Comparison of ENCODE assay signal across 15 mouse cellular contexts in genomic region chr16:68164645-68165044, GRCm38 (mm10).
DNase-seq lines count a peak whose midpoint lies in the region; ATAC-seq and TF ChIP-seq lines count a peak whose summit lies in the region.
"Had no signal": no experiment of that assay in that cellular context is flagged by ENCODE, and none has a peak within 500 bp of the region (broad histone marks: within the 10 kb centered on the region; RNA-seq: fewer than 3 reads in every experiment).

No protein-coding gene starts in this region.

- no peak overlapping the region for H3K9ac ChIP-seq in intestine, postnatal 0 days (ENCODE audit: low read depth, low read length)
- no peak overlapping the region for H3K9ac ChIP-seq in intestine, embryonic 16.5 days (ENCODE audit: low read depth, low read length)
- no peak overlapping the region for H3K9ac ChIP-seq in kidney, embryonic 14.5 days (ENCODE audit: low read depth, low read length)
- H3K9ac ChIP-seq: liver, embryonic 14.5 days had no signal

- H3K9me3 ChIP-seq in intestine, postnatal 0 days (ENCODE audit: control insufficient read depth), result no peaks in the 10 kb centered on the region
- H3K9me3 ChIP-seq in intestine, embryonic 16.5 days (ENCODE audit: control insufficient read depth, low read length), result no peaks in the 10 kb centered on the region
- no peaks in the 10 kb centered on the region for H3K9me3 ChIP-seq in kidney, embryonic 14.5 days (ENCODE audit: control insufficient read depth, low read length)
- H3K9me3 ChIP-seq: heart, embryonic 10.5 days; limb, embryonic 10.5 days had no signal

- no peak overlapping the region for H3K4me3 ChIP-seq in intestine, postnatal 0 days (ENCODE audit: low read depth, low read length)
- no peak overlapping the region for H3K4me3 ChIP-seq in intestine, embryonic 16.5 days (ENCODE audit: low read length)
- no peak overlapping the region for H3K4me3 ChIP-seq in kidney, embryonic 14.5 days (ENCODE audit: low read length)
- H3K4me3 ChIP-seq: heart, embryonic 10.5 days; limb, embryonic 10.5 days had no signal

- H3K4me2 ChIP-seq in intestine, postnatal 0 days (replicated peaks; ENCODE audit: low read depth), result no peak overlapping the region
- no peak overlapping the region for H3K4me2 ChIP-seq in intestine, embryonic 16.5 days (ENCODE audit: low read depth, low read length)
- H3K4me2 ChIP-seq in kidney, embryonic 14.5 days (replicated peaks; ENCODE audit: low read depth, low read length), result no peak overlapping the region

- H3K4me1 ChIP-seq in intestine, postnatal 0 days (replicated peaks; ENCODE audit: control insufficient read depth, insufficient read depth, low read length), result no peaks in the 10 kb centered on the region
- no peaks in the 10 kb centered on the region for H3K4me1 ChIP-seq in intestine, embryonic 16.5 days (ENCODE audit: control insufficient read depth, insufficient read depth, low read length)
- no peaks in the 10 kb centered on the region for H3K4me1 ChIP-seq in kidney, embryonic 14.5 days (ENCODE audit: control insufficient read depth, insufficient read depth, low read length)
- H3K4me1 ChIP-seq: heart, embryonic 10.5 days; limb, embryonic 10.5 days had no signal

- 44% methylated on average over 9 of the region's 9 CpGs for WGBS in intestine, postnatal 0 days
- 45% methylated on average over 9 of the region's 9 CpGs for WGBS in intestine, embryonic 16.5 days
- 48% methylated on average over 9 of the region's 9 CpGs for WGBS in kidney, embryonic 14.5 days

- no peak for ATAC-seq in intestine, postnatal 0 days
- ATAC-seq in intestine, embryonic 16.5 days, result no peak
- ATAC-seq in kidney, embryonic 14.5 days (ENCODE audit: low FRiP score, low TSS enrichment), result no peak
- ATAC-seq in granulocyte monocyte progenitor cell, adult 5-6 weeks (replicated peaks; ENCODE audit: poor library complexity, severe bottlenecking), result no peak

- H3K27ac ChIP-seq in intestine, postnatal 0 days (ENCODE audit: low read depth, low read length), result no peak overlapping the region
- no peak overlapping the region for H3K27ac ChIP-seq in intestine, embryonic 16.5 days (ENCODE audit: low read length)
- no peak overlapping the region for H3K27ac ChIP-seq in kidney, embryonic 14.5 days (ENCODE audit: low read depth, low read length)
- H3K27ac ChIP-seq: heart, embryonic 10.5 days; limb, embryonic 10.5 days; liver, embryonic 14.5 days had no signal

- peak; percentile 35 for TF ChIP-seq CTCF in intestine, postnatal 0 days (IDR thresholded peaks at IDR 0.05; ENCODE audit: low read depth)

- H3K36me3 ChIP-seq in intestine, postnatal 0 days (ENCODE audit: control insufficient read depth, insufficient read depth), result no peaks in the 10 kb centered on the region
- H3K36me3 ChIP-seq in intestine, embryonic 16.5 days (ENCODE audit: control insufficient read depth, insufficient read depth, low read length), result no peaks in the 10 kb centered on the region
- no peaks in the 10 kb centered on the region for H3K36me3 ChIP-seq in kidney, embryonic 14.5 days (ENCODE audit: control insufficient read depth, insufficient read depth, low read length)
- H3K36me3 ChIP-seq: heart, embryonic 10.5 days; limb, embryonic 10.5 days had no signal

- DNase-seq in 416B (ENCODE audit: low read depth), result peak; percentile 28
- peak; percentile 1 for DNase-seq in CD4-positive helper T cell, adult 2 months (ENCODE audit: low read depth, low spot score)
- DNase-seq in embryo, embryonic 10 days (ENCODE audit: low spot score), result peak; percentile 42
- DNase-seq in lung, postnatal 36 days, result no peak
- DNase-seq: adrenal gland, adult 2 months; kidney, adult 9 months; layer of hippocampus, adult 9-11 months; lung, postnatal 4 days had no signal

- no peaks in the 10 kb centered on the region for H3K27me3 ChIP-seq in intestine, postnatal 0 days (replicated peaks; ENCODE audit: control insufficient read depth, insufficient read depth, low read length)
- H3K27me3 ChIP-seq in intestine, embryonic 16.5 days (replicated peaks; ENCODE audit: control insufficient read depth, insufficient read depth, low read length), result no peaks in the 10 kb centered on the region
- H3K27me3 ChIP-seq in kidney, embryonic 14.5 days (ENCODE audit: control insufficient read depth, insufficient read depth, low read length), result no peaks in the 10 kb centered on the region
